18 mouse cellular contexts compared by ENCODE assay signal in genomic region chr19:6030520-6031280, GRCm38 (mm10). TPM values are rescaled to one million over a fixed set of nuclear protein-coding genes. Genes with fewer than 3 reads are reported as not detected.
A peak's percentile ranks its signal among the peaks of the same experiment; 100 is the strongest.
DNase-seq lines count a peak whose midpoint lies in the region; ATAC-seq and TF ChIP-seq lines count a peak whose summit lies in the region.
"Had no signal": no experiment of that assay in that cellular context is flagged by ENCODE, and none has a peak within 500 bp of the region (broad histone marks: within the 10 kb centered on the region; RNA-seq: fewer than 3 reads in every experiment).

No protein-coding gene starts in this region.

- H3K27ac ChIP-seq in ES-Bruce4 (ENCODE audit: insufficient read depth, low read length), result no peak overlapping the region
- no peak overlapping the region for H3K27ac ChIP-seq in stomach, postnatal 0 days (replicated peaks)
- H3K27ac ChIP-seq: embryonic facial prominence, embryonic 10.5 days; forebrain, embryonic 13.5 days; heart, embryonic 13.5 days; hindbrain, embryonic 15.5 days had no signal

- H3K4me1 ChIP-seq in E14TG2a.4 (replicated peaks; ENCODE audit: low read depth, low read length), result peaks cover 40% of the 10 kb centered on the region
- H3K4me1 ChIP-seq in ES-Bruce4 (ENCODE audit: control insufficient read depth, insufficient read depth, low read length), result no peaks in the 10 kb centered on the region
- no peaks in the 10 kb centered on the region for H3K4me1 ChIP-seq in stomach, postnatal 0 days (replicated peaks; ENCODE audit: control insufficient read depth, insufficient read depth)
- H3K4me1 ChIP-seq: embryonic facial prominence, embryonic 10.5 days; forebrain, embryonic 13.5 days; heart, embryonic 13.5 days; hindbrain, embryonic 15.5 days had no signal

- DNase-seq in adipocyte (ENCODE audit: low spot score), result peak; percentile 81
- DNase-seq in stomach, postnatal 0 days (ENCODE audit: low spot score), result peak; percentile 41
- no peak for DNase-seq in cerebellum, postnatal 36 days
- no peak for DNase-seq in kidney, adult 9 months
- DNase-seq: adrenal gland, postnatal 14 days; cerebellum, adult 11-12 months; cerebellum, adult 9-10 months; forebrain, postnatal 0 days; gastrocnemius, postnatal 14 days; heart, postnatal 36 days had no signal

- 58% methylated on average over 14 of the region's 14 CpGs for WGBS in stomach, postnatal 0 days

- no peak overlapping the region for H3K4me2 ChIP-seq in stomach, postnatal 0 days (replicated peaks; ENCODE audit: low read depth)
- H3K4me2 ChIP-seq: forebrain, embryonic 13.5 days; heart, embryonic 13.5 days; hindbrain, embryonic 15.5 days had no signal

- TF ChIP-seq POLR2A in ES-Bruce4 (IDR thresholded peaks at IDR 0.05; ENCODE audit: insufficient read depth, low read length), result no peak

- H3K9me3 ChIP-seq in E14TG2a.4 (ENCODE audit: low read length), result no peaks in the 10 kb centered on the region
- H3K9me3 ChIP-seq in ES-Bruce4 (replicated peaks; ENCODE audit: control insufficient read depth, insufficient read depth, low read length, poor library complexity, severe bottlenecking), result no peaks in the 10 kb centered on the region
- H3K9me3 ChIP-seq in stomach, postnatal 0 days (ENCODE audit: control insufficient read depth, low read length), result no peaks in the 10 kb centered on the region
- H3K9me3 ChIP-seq: embryonic facial prominence, embryonic 10.5 days; forebrain, embryonic 13.5 days; heart, embryonic 13.5 days; hindbrain, embryonic 15.5 days had no signal

- peak overlapping the region; percentile 10; the same call in 1 of the 2 replicates for H3K4me3 ChIP-seq in E14TG2a.4 (replicated peaks; ENCODE audit: low read length)
- H3K4me3 ChIP-seq in ES-Bruce4 (ENCODE audit: low read depth, low read length), result no peak overlapping the region
- H3K4me3 ChIP-seq in stomach, postnatal 0 days (ENCODE audit: low read depth, low read length), result no peak overlapping the region
- H3K4me3 ChIP-seq: embryonic facial prominence, embryonic 10.5 days; erythroblast, embryonic 14.5 days; forebrain, embryonic 13.5 days; heart, embryonic 13.5 days; hindbrain, embryonic 15.5 days had no signal

- H3K36me3 ChIP-seq in E14TG2a.4 (ENCODE audit: insufficient read depth, low read length) (no peaks in the 10 kb centered on the region), ES-Bruce4 (ENCODE audit: control insufficient read depth, insufficient read depth, low read length, poor library complexity, severe bottlenecking) (no peaks in the 10 kb centered on the region)
- H3K36me3 ChIP-seq in stomach, postnatal 0 days (ENCODE audit: control insufficient read depth, insufficient read depth, low read length), result no peaks in the 10 kb centered on the region
- H3K36me3 ChIP-seq: embryonic facial prominence, embryonic 10.5 days; heart, embryonic 13.5 days; hindbrain, embryonic 15.5 days had no signal

- H3K27me3 ChIP-seq in E14TG2a.4 (ENCODE audit: insufficient read depth, low read length), result peaks cover 3% of the 10 kb centered on the region; the same call in 1 of the 2 replicates
- no peaks in the 10 kb centered on the region for H3K27me3 ChIP-seq in ES-Bruce4 (ENCODE audit: control insufficient read depth, insufficient read depth, low read length, poor library complexity, severe bottlenecking)
- H3K27me3 ChIP-seq in stomach, postnatal 0 days (ENCODE audit: control insufficient read depth, insufficient read depth, low read length), result no peaks in the 10 kb centered on the region
- H3K27me3 ChIP-seq: forebrain, embryonic 13.5 days; hindbrain, embryonic 15.5 days had no signal

- 0 out of 2 replicates have a peak overlapping the region, but pooled peaks have one; percentile 16 for H3K9ac ChIP-seq in ES-Bruce4 (ENCODE audit: low read depth, poor library complexity, severe bottlenecking)
- H3K9ac ChIP-seq in stomach, postnatal 0 days (ENCODE audit: low read length), result no peak overlapping the region
- H3K9ac ChIP-seq: forebrain, embryonic 13.5 days; forebrain, postnatal 0 days; heart, embryonic 13.5 days; hindbrain, embryonic 15.5 days had no signal

- no peak for TF ChIP-seq CTCF in E14TG2a.4 (conservative IDR thresholded peaks at IDR 0.05; ENCODE audit: low read length)
- no peak for TF ChIP-seq CTCF in ES-Bruce4 (IDR thresholded peaks at IDR 0.05; ENCODE audit: low read depth, low read length)
- TF ChIP-seq CTCF in stomach, postnatal 0 days (IDR thresholded peaks at IDR 0.05; ENCODE audit: low read depth), result no peak

- TF ChIP-seq EP300 in ES-Bruce4 (IDR thresholded peaks at IDR 0.05; ENCODE audit: insufficient read depth, low read depth, low read length), result no peak
- no peak for TF ChIP-seq EP300 in stomach, postnatal 0 days (optimal IDR thresholded peaks at IDR 0.05)

- ATAC-seq in stomach, postnatal 0 days (ENCODE audit: low FRiP score, low TSS enrichment), result peak; percentile 40; the same call in 1 of the 2 replicates
- ATAC-seq: forebrain, embryonic 13.5 days; forebrain, postnatal 0 days; intestine, embryonic 16.5 days had no signal

RNA-seq across cellular contexts. Expression of gene Capn1, which starts 15.0 kb away (rescaled TPM):
- 21.8 and 25.2 TPM in 2 replicates for polyA plus RNA-seq in ES-Bruce4 (2011; ENCODE audit: insufficient read depth, insufficient read length, low read depth, missing spikeins)
- 21.2 and 21.4 TPM in 2 replicates for polyA plus RNA-seq in stomach, postnatal 0 days (2015; fragmentation: Nextera tagmentation; extraction: Ambion mirVana)

RNA-seq across cellular contexts. Expression of gene Syvn1, which starts 15.7 kb away (rescaled TPM):
- polyA plus RNA-seq in ES-Bruce4 (2011; ENCODE audit: insufficient read depth, insufficient read length, low read depth, missing spikeins), result 16.4 and 18.6 TPM in 2 replicates
- 18.5 and 21.1 TPM in 2 replicates for polyA plus RNA-seq in stomach, postnatal 0 days (2015; fragmentation: Nextera tagmentation; extraction: Ambion mirVana)

RNA-seq across cellular contexts. Expression of gene Mrpl49, which starts 26.9 kb away (rescaled TPM):
- polyA plus RNA-seq in ES-Bruce4 (2011; ENCODE audit: insufficient read depth, insufficient read length, low read depth, missing spikeins), result 44.9 and 65.1 TPM in 2 replicates
- 35.0 and 36.6 TPM in 2 replicates for polyA plus RNA-seq in stomach, postnatal 0 days (2015; fragmentation: Nextera tagmentation; extraction: Ambion mirVana)

RNA-seq across cellular contexts. Expression of gene Fau, which starts 26.9 kb away (rescaled TPM):
- 1,239 and 1,271 TPM in 2 replicates for polyA plus RNA-seq in ES-Bruce4 (2011; ENCODE audit: insufficient read depth, insufficient read length, low read depth, missing spikeins)
- polyA plus RNA-seq in stomach, postnatal 0 days (2015; fragmentation: Nextera tagmentation; extraction: Ambion mirVana), result 818 and 857 TPM in 2 replicates

RNA-seq across cellular contexts. Expression of gene Znhit2, which starts 30.3 kb away (rescaled TPM):
- polyA plus RNA-seq in ES-Bruce4 (2011; ENCODE audit: insufficient read depth, insufficient read length, low read depth, missing spikeins), result 6.5 and 8.9 TPM in 2 replicates
- polyA plus RNA-seq in stomach, postnatal 0 days (2015; fragmentation: Nextera tagmentation; extraction: Ambion mirVana), result 31.8 and 33.2 TPM in 2 replicates

Comparison
In these comparisons a context has a peak if more than half of its experiments do, and no peak if none do; other contexts are left out.
1. DNase-seq: peak in adipocyte (single experiment) and stomach, postnatal 0 days (single experiment); none in cerebellum, postnatal 36 days (0 of 2) and kidney, adult 9 months (single experiment).